Mouse (Mus musculus): Measurements from ENCODE around the gene Gm47841.

Gene Gm47841

DNA sequence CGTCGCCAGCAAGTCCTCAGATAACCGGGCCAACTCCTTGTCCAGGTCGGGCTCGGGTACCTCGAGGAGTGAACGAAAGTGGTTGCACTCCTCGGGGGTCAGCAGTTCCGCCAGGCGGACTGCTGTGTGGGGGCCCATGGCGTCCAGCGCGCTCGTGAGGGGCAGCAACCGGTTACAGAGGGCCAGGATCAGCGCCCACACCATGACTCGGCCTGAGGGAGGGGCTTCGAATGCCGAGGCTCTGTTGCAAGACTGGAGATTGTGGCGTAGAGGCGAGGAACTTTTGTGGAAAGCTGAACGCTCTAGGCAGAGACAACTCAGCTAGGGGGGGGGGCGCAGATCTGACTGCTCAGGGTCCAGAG is at the start of gene Gm47841:
Gm47841 (minus strand) TSS at position 204 of the 362 bp plus-strand sequence.
- DNase-seq (ENCODE audit: low spot score): no peak

DNA sequence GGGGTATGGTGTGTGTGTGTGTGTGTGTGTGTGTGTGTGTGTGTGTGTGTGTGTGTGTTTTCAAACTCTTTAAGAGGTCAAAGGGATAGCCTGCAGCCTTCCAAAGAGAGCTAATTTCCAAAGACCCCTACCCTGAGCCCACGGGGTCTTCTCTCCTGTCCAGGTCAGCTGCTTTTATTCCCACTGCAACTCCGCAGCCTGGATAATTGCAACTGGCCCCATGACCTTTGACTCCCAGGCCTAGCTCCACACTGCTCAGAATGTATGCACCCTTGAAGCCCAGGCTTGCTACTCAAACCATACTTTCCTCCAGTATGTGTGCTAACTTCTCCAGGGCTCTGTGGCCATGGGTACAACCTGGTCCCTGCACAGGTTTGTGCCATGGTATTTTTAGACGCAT is 48.2 kb upstream of the Gm47841 start:
- DNase-seq (ENCODE audit: low spot score): no peak

DNA sequence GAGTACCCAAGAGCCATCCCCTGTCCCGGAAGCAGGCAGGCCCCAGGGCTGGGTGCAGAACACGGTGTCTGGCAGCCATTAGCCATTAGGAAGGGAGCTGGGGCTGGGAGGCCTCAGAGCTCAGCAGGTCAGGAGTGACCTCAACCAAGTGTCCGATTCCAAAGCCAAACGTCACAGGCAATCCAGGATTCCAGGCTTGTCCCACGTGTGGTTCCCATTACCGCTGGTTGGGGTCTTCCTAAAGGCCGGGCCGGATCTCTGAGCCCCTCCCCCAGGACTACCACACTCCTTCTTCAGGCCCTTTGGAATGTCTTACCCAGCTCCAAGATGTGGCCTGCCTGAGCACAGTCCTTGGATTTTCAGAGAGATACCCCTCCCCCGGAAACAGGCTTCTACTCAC is 47.8 kb upstream of the Gm47841 start:
- DNase-seq (ENCODE audit: low spot score): no peak

DNA sequence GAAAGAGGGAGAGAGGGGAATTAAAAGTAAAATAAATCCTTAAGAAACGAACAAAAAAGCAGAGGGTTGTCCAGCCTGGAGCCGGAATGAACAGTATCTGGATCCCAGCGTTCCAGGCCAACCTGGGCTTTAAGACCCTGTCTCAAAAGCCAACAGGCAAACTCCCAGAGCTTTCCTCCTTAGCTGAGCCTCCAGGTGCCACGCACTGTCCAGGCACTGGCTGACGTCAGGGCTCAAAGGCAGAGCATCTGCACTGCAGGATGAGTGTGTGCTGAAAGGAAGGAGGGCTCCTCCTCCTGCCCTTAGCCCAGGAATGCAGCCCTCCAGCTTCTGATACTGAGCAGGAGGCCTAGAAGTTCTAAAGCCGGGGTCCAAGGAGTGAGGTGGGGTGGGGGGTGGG is 46.8 kb upstream of the Gm47841 start:
- DNase-seq (ENCODE audit: low spot score): no peak

DNA sequence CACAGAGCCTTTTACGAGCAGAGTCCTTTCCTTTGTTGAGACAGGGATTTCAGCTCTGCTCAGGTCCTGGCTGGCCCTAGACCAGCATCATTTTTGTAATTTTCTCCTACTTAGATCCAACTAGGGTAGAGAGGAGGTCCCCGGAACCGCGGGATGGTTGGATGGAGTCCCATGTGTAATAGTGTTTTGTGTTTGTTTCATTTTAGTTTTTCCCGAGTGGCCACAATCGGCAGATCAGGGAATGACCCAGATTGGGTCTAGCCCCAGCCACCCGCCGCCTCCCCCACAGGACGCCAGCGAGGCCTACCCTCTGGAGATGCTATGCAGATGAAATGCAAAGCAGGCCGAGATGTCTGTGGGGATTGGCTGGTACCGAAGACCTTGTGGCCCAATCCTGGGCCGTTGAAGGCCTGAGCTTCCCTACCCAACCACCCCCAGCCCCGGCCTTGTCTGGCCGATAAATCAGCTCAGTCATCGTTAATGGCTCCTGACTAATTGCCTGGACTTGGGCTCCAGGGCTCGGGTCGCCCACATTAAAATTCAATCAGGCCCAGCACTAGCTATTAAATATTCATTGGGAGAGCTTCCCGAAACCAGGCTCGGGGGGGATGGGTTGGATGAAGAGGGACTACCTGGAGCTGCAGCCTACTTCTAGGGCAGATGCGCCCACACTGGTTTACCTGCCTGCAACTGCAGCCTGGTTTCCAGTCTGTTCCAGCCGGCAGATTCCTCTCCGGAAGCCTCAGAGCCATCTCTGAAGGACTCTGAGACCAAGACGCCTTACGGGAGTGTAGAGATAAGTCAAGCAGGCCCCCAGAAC is 45.8 kb upstream of the Gm47841 start:
- peak; percentile 55 for DNase-seq (ENCODE audit: low spot score)

DNA sequence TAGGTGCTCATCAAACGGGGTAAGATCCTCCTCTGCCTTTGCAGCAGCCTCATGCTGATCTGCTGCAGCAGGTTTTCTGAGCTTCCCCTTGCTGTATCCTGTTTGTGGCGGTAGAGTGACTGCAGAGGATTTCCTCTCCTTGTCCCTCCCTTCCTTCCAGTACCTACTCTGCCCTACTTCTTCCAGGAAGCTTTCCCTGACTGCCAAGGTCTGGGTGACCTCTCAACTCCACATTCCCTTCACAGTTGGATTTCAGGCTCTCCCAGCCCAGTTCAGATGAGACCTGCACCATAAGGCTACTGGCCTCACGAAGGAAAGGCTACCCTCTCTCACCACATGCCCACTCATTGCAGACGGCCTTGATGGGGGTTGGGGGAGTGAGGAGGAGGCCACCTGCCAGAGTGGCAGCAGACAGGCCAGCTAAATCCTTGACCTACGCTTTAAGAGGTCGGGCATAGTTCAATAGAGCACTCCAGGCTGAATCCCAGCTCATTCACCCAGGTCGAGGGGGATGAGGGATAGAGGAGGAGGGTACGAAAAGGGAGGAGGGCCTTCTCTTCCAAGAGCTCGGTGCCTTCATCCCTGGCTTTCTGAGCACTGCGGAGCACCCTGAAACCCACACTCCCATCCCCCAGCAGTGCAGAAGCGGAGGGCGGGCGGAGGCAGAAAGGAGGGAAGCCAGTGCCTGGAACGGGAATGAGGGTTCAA is 45.1 kb upstream of the Gm47841 start:
- DNase-seq (ENCODE audit: low spot score): no peak

DNA sequence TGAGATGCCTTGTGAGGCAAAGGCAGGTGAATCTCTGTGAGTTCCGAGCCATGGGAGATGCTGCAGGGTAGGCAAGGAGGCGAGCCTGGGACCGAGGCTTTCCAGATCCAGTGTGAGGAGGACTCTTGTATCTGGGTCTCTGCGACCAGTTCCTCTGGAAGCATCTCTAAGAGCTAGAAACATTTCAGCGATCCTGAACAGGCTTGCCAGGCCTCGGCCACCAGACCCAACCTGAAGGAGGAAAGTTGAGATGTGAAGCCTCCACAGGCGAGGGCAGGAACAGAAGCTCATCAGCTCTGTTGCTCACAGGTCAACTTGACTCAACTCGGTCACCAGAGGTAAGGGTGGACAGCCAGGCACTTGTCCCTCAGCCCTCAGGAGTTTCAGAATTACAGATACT is 44.4 kb upstream of the Gm47841 start:
- no peak for DNase-seq (ENCODE audit: low spot score)

DNA sequence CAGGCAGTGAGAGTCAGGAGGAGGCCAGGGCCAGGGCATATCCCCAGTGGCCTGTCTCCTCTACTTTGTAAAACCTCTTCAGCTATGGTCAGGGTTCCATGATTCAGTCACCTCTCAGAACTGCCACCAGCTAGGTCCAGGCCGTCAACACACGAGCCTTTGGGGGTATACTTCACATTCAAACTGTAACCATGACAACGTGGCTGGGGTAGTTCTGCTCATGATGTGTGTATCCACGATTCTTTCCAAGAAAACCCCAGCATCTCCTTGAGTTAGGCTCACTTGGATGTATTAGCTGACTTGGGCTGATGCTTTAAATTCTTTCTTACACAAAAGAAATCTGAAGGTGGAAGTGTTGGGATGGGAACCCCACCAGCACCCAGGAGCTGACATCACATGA is 41.1 kb upstream of the Gm47841 start:
- DNase-seq (ENCODE audit: low spot score): no peak

DNA sequence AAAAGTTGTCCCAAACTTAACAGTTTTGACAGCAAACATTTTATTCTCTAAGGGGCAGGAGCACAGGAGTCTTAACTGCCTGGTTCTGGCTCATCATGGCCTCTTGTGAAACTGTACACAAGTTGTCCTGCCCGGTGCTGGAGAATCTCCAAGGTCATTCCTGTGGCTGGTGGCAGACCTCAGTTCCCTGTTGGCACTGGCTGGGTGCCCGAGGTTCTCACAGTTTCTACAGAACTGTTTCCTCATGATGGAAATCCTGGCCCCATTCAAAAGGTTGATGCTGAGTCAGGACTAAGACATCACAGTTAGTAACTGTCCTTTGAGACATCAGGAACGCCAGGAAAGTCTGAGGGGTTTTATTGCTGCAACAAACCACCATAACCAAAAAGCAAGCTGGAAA is 39.8 kb upstream of the Gm47841 start:
- DNase-seq (ENCODE audit: low spot score): no peak

DNA sequence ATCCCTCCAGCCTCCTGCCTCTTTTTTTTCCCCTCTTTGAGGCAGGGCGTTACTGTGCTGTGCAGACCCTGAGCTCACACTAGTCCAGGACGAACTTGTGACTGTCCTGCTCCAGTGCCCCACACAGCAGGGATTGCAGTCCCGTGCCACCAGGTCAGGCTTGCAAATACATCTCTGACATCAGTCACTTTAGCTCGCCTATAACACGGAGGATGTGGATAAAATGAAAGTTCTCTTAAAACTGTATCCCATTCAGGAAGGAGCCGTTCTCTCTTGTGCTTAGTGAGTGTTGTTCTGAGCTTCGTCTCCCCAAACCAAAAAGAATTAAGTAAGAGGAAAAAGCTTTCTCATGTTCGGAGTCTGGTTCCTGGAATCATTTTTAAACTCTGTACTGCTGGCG is 39.3 kb upstream of the Gm47841 start:
- no peak for DNase-seq (ENCODE audit: low spot score)

DNA sequence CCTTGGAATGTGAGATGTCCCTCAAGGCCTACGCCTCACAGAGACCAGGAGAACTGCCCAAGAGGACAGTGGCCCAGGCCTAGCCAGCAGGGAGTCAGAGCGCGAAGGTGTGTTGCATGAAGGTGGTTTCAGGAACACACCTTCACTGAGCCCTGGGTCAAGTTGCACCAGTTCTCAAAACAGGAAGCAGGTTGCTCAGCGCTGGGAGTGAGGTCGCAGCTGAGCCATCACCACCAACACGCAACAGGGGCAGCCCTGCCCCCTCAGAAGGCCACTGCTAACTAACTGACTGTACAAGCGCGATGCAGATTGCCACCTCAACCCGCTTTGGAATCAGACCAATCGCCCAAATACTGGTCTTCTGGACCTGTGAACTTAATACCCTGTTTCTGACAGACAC is 37.3 kb upstream of the Gm47841 start:
- DNase-seq (ENCODE audit: low spot score): no peak

DNA sequence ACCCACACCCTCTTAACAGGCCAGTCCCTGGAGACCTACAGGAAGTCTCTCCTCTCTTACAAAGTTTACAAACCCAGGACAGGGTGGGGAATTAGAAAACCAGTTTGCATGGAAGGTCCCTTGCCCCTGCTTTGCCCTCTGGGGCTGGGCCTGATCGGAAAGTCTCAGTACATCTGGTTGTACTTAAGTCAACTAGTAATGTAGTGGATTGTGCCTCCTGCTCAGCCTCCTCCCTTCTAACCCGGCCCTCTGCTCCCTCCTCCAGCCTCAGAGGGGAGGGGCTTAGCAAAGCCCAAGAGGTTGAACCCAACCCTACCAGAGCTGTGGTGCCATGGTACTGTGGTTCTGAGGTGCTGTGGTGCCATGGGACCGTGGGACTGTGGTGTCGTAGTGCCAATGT is 35.0 kb upstream of the Gm47841 start:
- no peak for DNase-seq (ENCODE audit: low spot score)

DNA sequence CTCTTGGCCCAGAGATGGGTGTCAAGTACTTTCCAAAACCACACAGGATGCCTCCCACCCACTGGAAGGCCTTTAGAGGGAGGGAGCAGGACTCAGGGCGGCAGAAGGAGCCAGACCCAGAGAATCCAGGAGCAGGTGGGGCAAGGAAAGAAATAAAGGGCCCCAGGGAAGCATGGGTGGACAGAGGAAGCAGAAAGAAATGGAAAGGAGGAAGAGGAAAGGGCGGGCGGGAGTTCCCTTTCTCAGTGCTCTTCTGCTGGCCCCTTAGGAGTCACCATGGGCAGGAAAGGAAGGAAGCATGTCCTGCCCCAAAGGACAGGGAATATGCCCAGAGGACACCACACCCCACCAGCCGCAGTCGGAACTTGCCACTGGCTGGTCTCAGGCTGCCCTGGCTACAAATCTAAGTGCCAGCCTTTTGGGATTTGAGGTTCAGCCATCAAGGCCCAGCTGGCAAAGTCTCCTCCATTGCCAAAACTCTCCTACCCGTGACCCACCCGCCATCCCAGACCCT is 33.9 kb upstream of the Gm47841 start:
- DNase-seq (ENCODE audit: low spot score): no peak

DNA sequence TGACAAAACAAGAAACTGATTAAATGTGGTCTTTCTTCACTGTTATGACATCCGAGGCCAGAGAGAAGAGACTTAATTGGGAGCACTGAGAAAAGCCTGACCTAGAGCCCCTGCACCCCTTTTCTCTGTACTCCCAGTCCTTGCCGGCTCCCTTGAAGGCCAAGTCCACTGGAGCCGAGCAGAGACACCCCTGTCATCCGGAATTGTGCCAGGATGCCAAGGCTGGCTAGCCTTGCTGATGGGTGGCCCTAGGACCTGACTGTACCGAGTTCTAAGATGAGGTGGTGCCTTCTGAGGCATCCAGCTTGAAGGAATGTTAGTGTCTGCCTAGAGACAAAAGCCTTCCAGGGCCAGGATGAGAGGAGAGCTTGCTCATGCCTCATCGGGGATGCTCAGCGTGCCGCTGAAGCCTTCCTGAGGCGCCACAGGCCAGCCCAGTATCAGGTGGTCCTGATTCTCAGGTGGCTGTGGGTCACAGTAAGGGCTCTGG is 32.9 kb upstream of the Gm47841 start:
- no peak for DNase-seq (ENCODE audit: low spot score)

DNA sequence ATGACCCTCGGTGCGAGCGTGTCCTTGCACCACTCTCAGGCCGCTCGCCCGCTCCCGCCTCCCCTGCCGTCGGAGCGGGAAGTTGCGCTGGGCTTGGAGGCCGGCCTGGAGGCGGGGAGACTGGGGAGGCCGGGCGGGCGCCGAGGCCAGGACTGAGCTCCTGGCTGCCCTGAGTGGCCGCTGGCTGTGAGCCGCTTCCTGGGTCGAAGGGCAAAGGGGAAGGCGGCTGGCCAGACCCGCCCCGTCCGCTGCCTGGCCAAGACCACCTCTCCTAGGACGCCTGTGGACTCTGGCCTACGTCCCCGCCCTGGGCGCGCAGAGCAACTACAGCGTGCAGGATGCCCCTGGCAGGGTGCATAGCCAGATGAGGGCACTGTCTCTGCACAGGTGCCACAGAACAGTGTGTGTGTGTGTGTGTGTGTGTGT is 31.5 kb upstream of the Gm47841 start:
- DNase-seq (ENCODE audit: low spot score): peak; percentile 83

DNA sequence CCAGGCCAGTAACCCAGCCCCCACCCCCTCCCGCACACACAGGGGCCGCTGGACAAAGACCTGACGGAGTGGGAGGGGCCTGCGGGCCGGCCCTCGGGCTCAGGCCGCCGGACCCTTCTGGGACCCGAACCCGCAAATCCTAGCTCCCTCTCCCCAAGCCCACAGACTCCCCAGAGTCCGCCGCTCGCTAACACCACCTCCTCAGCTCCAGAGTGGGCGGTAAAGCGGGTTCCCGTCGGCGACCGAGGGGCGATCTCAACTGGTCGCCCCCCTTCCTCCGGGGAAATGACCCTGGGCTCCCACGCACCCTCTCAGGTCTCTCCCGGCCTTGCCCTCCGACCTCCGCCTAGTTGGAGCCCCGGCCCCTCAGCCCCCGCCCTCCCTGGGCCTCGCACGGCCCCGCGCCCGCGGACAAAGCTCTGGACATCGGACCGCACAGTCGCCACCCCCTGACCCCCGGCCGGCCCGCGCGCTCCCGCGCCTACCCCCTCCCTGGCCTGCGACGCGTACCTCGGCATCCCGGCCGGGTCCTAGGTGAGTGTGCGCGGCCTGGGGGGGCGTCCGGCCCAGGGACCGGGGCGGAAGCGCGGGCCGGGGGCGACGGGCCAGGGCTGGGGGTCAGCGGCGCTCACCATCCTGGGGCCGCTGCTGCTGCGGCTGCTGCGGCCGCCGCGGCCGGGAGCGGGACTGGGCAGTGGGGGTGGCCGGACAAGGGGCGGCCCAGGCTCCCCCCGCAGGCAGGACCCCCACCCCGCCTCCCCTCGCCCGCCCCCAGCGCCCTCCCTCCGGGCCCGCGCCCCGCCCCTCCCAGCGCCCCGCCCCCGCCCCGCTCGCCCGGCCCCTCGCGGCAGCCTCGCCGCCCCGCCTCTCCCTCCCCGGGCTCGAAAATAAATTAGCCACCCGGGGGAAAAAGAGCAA is 30.9 kb upstream of the Gm47841 start, which contains the start of gene Fignl2:
Fignl2 (minus strand) TSS at position 755 of the 918 bp plus-strand sequence.
- no peak for DNase-seq (ENCODE audit: low spot score)

DNA sequence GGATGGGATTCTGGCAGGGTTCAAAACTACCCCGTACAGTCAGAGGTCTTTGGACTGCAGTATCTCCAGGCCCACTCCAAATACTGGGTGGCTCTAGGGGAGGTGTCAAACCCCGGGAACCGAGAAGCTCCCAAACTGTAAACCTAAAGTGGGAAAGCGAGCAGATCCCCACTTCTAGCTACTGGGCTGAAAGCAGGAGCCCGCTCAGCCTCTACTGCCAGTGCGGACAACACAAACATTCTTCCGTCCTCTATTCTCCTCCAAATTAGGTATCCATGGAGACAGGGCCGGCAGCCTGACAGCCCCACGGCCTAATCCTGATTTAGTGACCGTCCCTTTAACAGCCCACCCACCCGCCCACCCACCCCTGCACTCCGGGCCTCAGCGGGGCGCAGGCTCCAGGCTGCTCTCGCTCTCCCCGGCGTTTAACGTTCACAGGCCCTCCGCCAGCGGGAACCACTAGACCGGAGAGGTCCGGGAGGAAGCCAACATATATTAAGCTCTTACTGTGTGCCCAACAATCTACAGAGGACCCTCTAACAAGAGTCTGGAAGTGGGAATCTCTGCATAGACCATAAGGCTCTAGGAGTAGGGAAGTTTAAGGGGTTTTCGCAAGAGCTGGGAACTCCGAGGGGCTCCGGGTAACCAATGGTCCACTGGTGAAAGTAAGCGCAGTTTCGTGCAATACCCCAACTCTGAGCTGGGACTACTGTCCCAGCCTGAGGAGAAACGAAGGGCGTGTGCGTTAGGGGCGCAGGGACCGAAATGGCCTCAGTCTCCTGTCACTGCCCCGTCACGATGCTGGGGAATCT is 30.0 kb upstream of the Gm47841 start:
- no peak for DNase-seq (ENCODE audit: low spot score)

DNA sequence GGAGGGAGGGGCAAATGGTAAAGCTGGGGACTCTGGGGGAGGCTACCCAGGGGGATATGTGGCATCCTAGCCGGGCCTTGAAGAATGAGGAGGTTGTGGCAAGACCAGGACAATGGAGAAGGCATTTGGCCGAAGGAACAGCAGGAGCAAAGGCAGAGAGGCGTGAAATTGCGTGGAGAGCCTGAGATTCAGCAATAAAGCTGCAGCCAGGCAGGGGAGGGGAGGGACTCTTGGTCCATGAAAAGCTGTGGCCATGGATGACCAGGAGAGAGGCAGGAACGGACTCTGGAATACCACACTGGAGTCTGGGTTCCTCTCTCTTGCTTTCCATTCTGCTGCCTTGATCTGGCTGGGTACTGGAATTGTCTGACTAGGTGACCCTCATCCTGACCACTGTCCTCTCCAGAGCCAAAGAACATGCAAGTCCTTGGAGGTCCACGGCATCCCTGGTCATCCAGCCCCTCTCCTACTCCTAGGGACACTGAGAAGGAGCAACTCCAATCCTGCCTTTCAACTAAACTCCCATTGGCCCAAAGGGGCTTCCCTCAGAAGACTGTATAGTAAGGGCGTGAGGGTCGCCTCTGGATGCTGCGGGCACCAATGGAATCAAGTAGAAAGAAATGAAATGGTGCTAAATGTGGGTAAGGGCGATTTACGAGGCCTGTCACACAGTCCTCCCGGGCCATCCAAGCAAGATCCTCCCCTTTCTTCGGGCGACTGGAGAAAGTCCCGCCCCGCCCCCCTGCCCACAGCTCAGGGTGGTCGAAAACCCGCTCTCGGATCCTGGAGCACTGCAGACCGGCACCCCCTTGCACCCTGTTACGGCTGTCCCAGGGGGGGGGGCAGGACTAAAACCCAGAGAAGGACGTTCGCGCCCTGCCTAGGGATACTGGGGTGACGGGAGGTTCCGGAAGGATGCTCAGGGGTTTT is 29.1 kb upstream of the Gm47841 start:
- DNase-seq (ENCODE audit: low spot score): no peak

DNA sequence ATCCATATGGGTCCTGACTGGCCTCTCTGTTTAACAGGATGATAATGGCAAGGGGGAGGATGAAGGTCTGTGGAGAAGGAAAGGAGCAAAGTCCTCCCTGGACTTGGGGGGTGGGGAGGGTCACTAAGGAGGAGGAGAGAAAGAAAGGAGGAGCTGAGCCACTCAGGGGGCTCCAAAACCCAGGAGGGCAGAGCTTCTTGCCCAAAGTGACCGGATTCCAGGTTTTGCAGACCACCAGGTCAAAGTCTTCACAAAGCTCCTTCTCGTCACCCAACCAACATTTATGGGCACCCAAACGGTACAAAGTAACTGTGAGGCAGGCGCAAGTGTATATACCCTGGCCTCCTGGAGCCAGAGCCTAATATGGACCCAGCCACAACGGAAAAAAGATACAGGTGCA is 28.5 kb upstream of the Gm47841 start:
- DNase-seq (ENCODE audit: low spot score): no peak

DNA sequence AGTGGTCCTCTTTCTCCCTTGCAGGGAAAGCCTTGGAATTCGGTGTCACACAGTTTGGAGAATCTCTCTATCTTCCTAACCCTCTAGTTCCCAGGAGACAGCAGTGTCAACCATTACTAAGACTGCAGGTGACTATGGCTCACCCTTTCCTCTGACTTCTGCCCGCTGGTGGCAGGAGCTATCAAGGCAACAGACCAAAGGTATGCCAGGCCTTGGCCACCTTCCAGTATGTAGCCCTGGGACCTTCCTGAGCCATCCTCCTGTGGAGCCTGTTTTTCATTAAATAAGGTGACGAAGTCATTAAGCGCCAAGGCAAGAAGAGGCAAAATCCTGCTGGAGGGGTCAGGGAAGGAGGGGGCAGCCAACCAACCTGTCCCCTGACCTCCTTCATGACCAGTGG is 28.0 kb upstream of the Gm47841 start:
- DNase-seq (ENCODE audit: low spot score): no peak

Measured in testis, postnatal 14 days (tissue).